In genomic region chr19:7160151-7160906, GRCm38 (mm10) we compare ENCODE assay signal across 7 mouse cellular contexts. TPM values are rescaled to one million over a fixed set of nuclear protein-coding genes. Genes with fewer than 3 reads are reported as not detected.
DNase-seq lines count a peak whose midpoint lies in the region; ATAC-seq and TF ChIP-seq lines count a peak whose summit lies in the region.

No protein-coding gene starts in this region.

- ATAC-seq in lung, embryonic 14.5 days (ENCODE audit: insufficient read depth) = peak; percentile 48; the same call in 1 of the 2 replicates
- peak; percentile 55 for ATAC-seq in hindbrain, embryonic 12.5 days (ENCODE audit: low FRiP score)
- ATAC-seq in neural tube, embryonic 13.5 days (ENCODE audit: low read depth) = peak; percentile 63

- H3K4me1 ChIP-seq in lung, embryonic 14.5 days (ENCODE audit: insufficient read depth) = peaks cover 11% of the 10 kb centered on the region; the same call in 1 of the 2 replicates
- peaks cover 61% of the 10 kb centered on the region for H3K4me1 ChIP-seq in hindbrain, embryonic 12.5 days
- H3K4me1 ChIP-seq in liver, adult 2 months (ENCODE audit: control insufficient read depth, insufficient read depth, low read length) = peaks cover 4% of the 10 kb centered on the region
- H3K4me1 ChIP-seq in neural tube, embryonic 13.5 days (replicated peaks) = peaks cover 83% of the 10 kb centered on the region

- H3K36me3 ChIP-seq in lung, embryonic 14.5 days (ENCODE audit: insufficient read depth) = no peaks in the 10 kb centered on the region
- H3K36me3 ChIP-seq in hindbrain, embryonic 12.5 days = no peaks in the 10 kb centered on the region
- no peaks in the 10 kb centered on the region for H3K36me3 ChIP-seq in liver, adult 2 months (ENCODE audit: control insufficient read depth, insufficient read depth, low read length)
- H3K36me3 ChIP-seq in neural tube, embryonic 13.5 days = no peaks in the 10 kb centered on the region

- H3K9ac ChIP-seq in lung, embryonic 14.5 days = no peak overlapping the region; the same call in 1 of the 2 replicates
- peak overlapping the region; percentile 57 for H3K9ac ChIP-seq in hindbrain, embryonic 12.5 days
- H3K9ac ChIP-seq in liver, adult 2 months (ENCODE audit: low read depth, low read length) = no peak overlapping the region
- H3K9ac ChIP-seq in neural tube, embryonic 13.5 days = peak overlapping the region; percentile 61

- no peaks in the 10 kb centered on the region for H3K9me3 ChIP-seq in lung, embryonic 14.5 days (ENCODE audit: low read depth, low read length)
- H3K9me3 ChIP-seq in hindbrain, embryonic 12.5 days (replicated peaks) = no peaks in the 10 kb centered on the region
- no peaks in the 10 kb centered on the region for H3K9me3 ChIP-seq in neural tube, embryonic 13.5 days

- TF ChIP-seq CTCF in lung, embryonic 14.5 days (IDR thresholded peaks at IDR 0.05; ENCODE audit: low read depth) = peak; percentile 93
- peak; percentile 93 for TF ChIP-seq CTCF in liver, adult 2 months (IDR thresholded peaks at IDR 0.05; ENCODE audit: low read depth, low read length)

- peak; percentile 72 for DNase-seq in lung, embryonic 14.5 days
- no peak for DNase-seq in lung, postnatal 25 days (ENCODE audit: low spot score)
- DNase-seq in embryo, embryonic 11 days = peak; percentile 80
- DNase-seq in liver, adult 2 months (ENCODE audit: extremely low read depth, low read depth, low spot score) = peak; percentile 74
- no peak for DNase-seq in B cell, adult 2 months

- WGBS in lung, embryonic 14.5 days = 5% methylated on average over 14 of the region's 14 CpGs
- 4% methylated on average over 13 of the region's 14 CpGs for WGBS in hindbrain, embryonic 12.5 days
- WGBS in liver, adult 2 months = 11% methylated on average over 14 of the region's 14 CpGs
- 8% methylated on average over 14 of the region's 14 CpGs for WGBS in neural tube, embryonic 13.5 days

- peaks cover 32% of the 10 kb centered on the region for H3K27me3 ChIP-seq in lung, embryonic 14.5 days (ENCODE audit: insufficient read depth, low read length)
- H3K27me3 ChIP-seq in hindbrain, embryonic 12.5 days = peaks cover 71% of the 10 kb centered on the region
- H3K27me3 ChIP-seq in liver, adult 2 months (ENCODE audit: control insufficient read depth, insufficient read depth, low read length) = 0 out of 2 replicates have a peak, but pooled peaks cover 4% of the 10 kb centered on the region
- peaks cover 68% of the 10 kb centered on the region for H3K27me3 ChIP-seq in neural tube, embryonic 13.5 days

- 0 out of 2 replicates have a peak, but pooled peaks cover 8% of the 10 kb centered on the region for H3K79me2 ChIP-seq in liver, adult 2 months (ENCODE audit: control insufficient read depth, insufficient read depth, low read length)

- H3K4me3 ChIP-seq in lung, embryonic 14.5 days (ENCODE audit: low read depth, low read length) = no peak overlapping the region
- no peak overlapping the region for H3K4me3 ChIP-seq in hindbrain, embryonic 12.5 days
- H3K4me3 ChIP-seq in liver, adult 2 months (ENCODE audit: insufficient read depth, low read depth, low read length) = no peak overlapping the region
- H3K4me3 ChIP-seq in neural tube, embryonic 13.5 days = no peak overlapping the region

- no peak for TF ChIP-seq POLR2A in liver, adult 2 months (IDR thresholded peaks at IDR 0.05; ENCODE audit: extremely low read depth, insufficient read depth, low read length)

- peak overlapping the region; percentile 7; the same call in 1 of the 2 replicates for H3K4me2 ChIP-seq in lung, embryonic 14.5 days
- H3K4me2 ChIP-seq in hindbrain, embryonic 12.5 days (replicated peaks) = peak overlapping the region; percentile 35
- H3K4me2 ChIP-seq in neural tube, embryonic 13.5 days = peak overlapping the region; percentile 41

- no peak overlapping the region for H3K27ac ChIP-seq in lung, embryonic 14.5 days (ENCODE audit: low read depth)
- peak overlapping the region; percentile 71 for H3K27ac ChIP-seq in hindbrain, embryonic 12.5 days
- H3K27ac ChIP-seq in liver, adult 2 months (replicated peaks; ENCODE audit: insufficient read depth, low read depth, low read length) = no peak overlapping the region
- H3K27ac ChIP-seq in neural tube, embryonic 13.5 days (replicated peaks) = peak overlapping the region; percentile 72

RNA-seq across cellular contexts. Expression of gene Otub1, which starts 45.8 kb away (rescaled TPM):
- 206 and 221 TPM in 2 replicates for polyA plus RNA-seq in lung, embryonic 14.5 days (2014; fragmentation: Nextera tagmentation; extraction: Ambion mirVana)
- polyA plus RNA-seq in hindbrain, embryonic 12.5 days (2016; fragmentation: Nextera tagmentation; extraction: Ambion mirVana) = 217 and 218 TPM in 2 replicates
- total RNA-seq in liver, adult 2 months (2014; rRNA removed) = 39.5 and 43.3 TPM in 2 replicates
- 55.9 and 61.2 TPM in 2 replicates for polyA plus RNA-seq in liver, adult 2 months (2012; rRNA removed)
- 227 and 243 TPM in 2 replicates for polyA plus RNA-seq in neural tube, embryonic 13.5 days (2015; fragmentation: Nextera tagmentation; extraction: Ambion mirVana)

RNA-seq across cellular contexts. Expression of gene Flrt1, which starts 54.8 kb away (rescaled TPM):
- 1.4 and 2.0 TPM in 2 replicates for polyA plus RNA-seq in lung, embryonic 14.5 days (2014; fragmentation: Nextera tagmentation; extraction: Ambion mirVana)
- polyA plus RNA-seq in hindbrain, embryonic 12.5 days (2016; fragmentation: Nextera tagmentation; extraction: Ambion mirVana) = 5.5 and 6.6 TPM in 2 replicates
- total RNA-seq in liver, adult 2 months (2014; rRNA removed) = 0.09 and 0.40 TPM in 2 replicates
- 0.27 and 0.31 TPM in 2 replicates for polyA plus RNA-seq in liver, adult 2 months (2012; rRNA removed)
- 9.6 and 10.9 TPM in 2 replicates for polyA plus RNA-seq in neural tube, embryonic 13.5 days (2015; fragmentation: Nextera tagmentation; extraction: Ambion mirVana)

RNA-seq across cellular contexts. Expression of gene Cox8a, which starts 57.1 kb away (rescaled TPM):
- polyA plus RNA-seq in lung, embryonic 14.5 days (2014; fragmentation: Nextera tagmentation; extraction: Ambion mirVana) = 917 and 922 TPM in 2 replicates
- 715 and 817 TPM in 2 replicates for polyA plus RNA-seq in hindbrain, embryonic 12.5 days (2016; fragmentation: Nextera tagmentation; extraction: Ambion mirVana)
- 252 and 362 TPM in 2 replicates for total RNA-seq in liver, adult 2 months (2014; rRNA removed)
- 1,697 and 1,918 TPM in 2 replicates for polyA plus RNA-seq in liver, adult 2 months (2012; rRNA removed)
- polyA plus RNA-seq in neural tube, embryonic 13.5 days (2015; fragmentation: Nextera tagmentation; extraction: Ambion mirVana) = 918 and 1,011 TPM in 2 replicates

Comparison
In these comparisons a context has a peak if more than half of its experiments do, and no peak if none do; other contexts are left out.
1. DNase-seq: peak in lung, embryonic 14.5 days (single experiment), embryo, embryonic 11 days (single experiment) and liver, adult 2 months (single experiment); none in lung, postnatal 25 days (single experiment) and B cell, adult 2 months (0 of 2).
2. H3K27ac ChIP-seq: peak in hindbrain, embryonic 12.5 days (single experiment) and neural tube, embryonic 13.5 days (single experiment); none in lung, embryonic 14.5 days (single experiment) and liver, adult 2 months (single experiment).
3. H3K9ac ChIP-seq: peak in hindbrain, embryonic 12.5 days (single experiment) and neural tube, embryonic 13.5 days (single experiment); none in lung, embryonic 14.5 days (single experiment) and liver, adult 2 months (single experiment).
4. Peak in every context shown above with its lines, with median percentiles within 50 percentile points of each other: ATAC-seq and H3K4me2 ChIP-seq.